Mouse (Mus musculus) central nervous system, embryonic 18 days (tissue): ENCODE measurements around the gene Gmip. TPM values are rescaled to one million over a fixed set of nuclear protein-coding genes. Genes with fewer than 3 reads are reported as not detected.

Experiments used
- polyA plus RNA-seq: library from polyadenylated mRNA; depleted of rRNA; stranded (reverse); fragments of >200 nt; gene quantifications from 2 replicates; pipeline ENCODE4 v1.2.3, GENCODE M21; 2012; rRNA removed

Gmip gene
- 85.4 and 95.9 TPM in 2 replicates for polyA plus RNA-seq

GRCm38 (mm10) chr8:69808094-69808863 is at the start of gene Gmip:
TSS of gene Gmip (plus strand) at chr8:69808679.

GRCm38 (mm10) chr8:69774503-69775148 is 33.9 kb upstream of the Gmip start, which contains the start of gene Gm20422:
TSS of gene Gm20422 (minus strand) at chr8:69774886.

DNA sequence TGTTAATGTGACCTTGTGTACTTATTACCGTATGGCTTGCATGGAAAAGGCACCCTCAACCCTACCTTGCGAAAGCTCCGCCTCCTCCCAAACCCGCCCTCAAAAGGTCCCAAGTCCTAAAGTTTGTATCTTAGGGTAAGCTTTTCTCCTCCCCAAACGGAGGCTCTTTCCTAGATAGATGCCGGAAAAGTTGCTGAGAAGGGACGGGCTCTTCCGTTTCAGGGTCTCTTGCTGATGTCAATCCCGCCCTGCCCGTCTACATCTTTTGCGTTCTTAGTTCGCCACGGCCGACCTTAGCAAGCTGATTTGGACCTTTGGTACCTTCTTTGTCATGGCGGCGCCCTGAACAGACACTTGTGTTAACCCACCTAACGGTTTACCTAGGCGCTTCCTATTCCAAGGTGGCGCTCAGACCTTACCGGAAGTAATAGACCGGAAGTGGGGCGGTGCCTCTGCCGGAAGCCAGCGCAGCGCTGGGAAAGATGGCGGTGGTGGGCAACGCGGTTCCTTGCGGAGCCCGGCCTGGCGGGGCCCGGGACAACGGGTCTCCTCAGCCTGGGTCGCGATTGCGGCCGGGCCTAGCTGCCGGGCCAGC is 17.6 kb upstream of the Gmip start, which contains the start of the genes Atp13a1 and Zfp866:
Gene Atp13a1, plus strand, starts transcription at position 391 of the 595 bp plus-strand sequence.
Gene Zfp866, minus strand, starts transcription at position 406 of the 595 bp plus-strand sequence.

DNA sequence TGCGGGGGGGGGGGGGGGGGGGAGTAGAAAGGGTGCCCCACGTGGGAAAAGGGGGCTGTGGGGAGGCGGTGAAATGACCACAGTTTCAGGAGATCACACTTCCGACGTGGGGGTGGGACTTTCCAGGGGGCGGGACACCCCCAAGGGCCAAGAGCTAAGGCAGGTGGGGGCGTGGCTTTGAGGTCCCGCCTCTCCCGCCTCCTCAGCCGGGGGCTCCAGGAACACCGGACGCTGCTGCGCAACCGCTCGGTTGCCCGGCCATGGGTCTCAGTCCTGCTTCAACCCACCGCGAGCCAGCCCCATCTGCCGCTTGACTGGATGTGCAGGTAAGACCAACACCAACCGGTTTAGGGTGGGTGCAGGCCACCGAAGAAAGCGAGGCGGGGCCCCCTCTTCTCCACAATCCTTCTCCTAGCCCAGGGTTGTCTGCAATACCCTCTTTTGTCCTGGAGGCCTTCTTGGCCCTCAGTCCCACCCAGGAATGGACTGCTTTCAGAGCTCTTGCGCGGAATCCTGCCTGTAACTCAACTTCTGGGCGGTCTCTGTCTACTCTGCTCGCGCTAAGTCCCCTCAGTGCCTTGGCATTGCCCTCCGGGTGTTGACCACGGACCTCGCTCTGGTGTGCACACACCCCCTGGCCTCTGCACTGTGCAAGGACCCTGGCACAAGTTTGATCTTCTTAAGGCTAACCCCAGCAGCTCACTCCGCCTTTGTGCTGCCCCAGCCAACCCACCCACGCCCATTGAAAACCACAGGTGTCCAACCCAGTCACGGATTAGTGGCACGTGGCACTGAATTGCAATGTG is 14.1 kb downstream of the Gmip start, which contains the start of gene Lpar2:
Gene Lpar2, plus strand, starts transcription at position 44 of the 806 bp plus-strand sequence.

DNA sequence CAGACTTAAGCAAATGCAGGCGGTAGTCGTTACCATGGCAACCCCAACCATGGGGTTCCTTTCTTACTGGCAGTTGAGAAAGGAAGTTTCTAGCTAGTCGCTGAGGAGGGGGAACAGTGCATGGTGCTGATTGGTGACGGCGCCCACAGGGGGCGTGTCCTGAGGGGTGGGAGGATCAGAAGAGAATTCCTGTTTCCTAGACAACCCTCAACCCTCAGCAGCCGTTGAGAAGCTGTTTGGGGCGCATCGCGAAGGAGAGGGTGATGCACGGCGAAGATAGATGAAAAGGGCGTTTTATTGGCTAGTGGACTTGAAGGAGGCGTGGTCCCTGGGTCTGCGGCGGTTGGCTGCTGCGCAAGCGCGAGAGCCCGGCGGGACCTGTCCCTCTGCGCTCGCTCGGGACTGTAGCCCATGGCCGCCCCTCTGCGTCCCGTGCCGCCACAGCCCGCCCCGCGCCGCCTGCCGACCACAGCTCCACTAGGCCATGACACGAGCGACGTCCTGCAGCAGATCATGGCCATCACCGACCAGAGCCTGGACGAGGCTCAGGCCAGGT is 23.9 kb downstream of the Gmip start, which contains the start of gene Pbx4:
Gene Pbx4, plus strand, starts transcription at position 194 of the 556 bp plus-strand sequence.

Other genes starting within 250 kb of the Gmip start
- 19.2 and 19.7 TPM in 2 replicates for gene Zfp868, start 183.1 kb upstream of the Gmip start, polyA plus RNA-seq
- 2.4 and 2.8 TPM in 2 replicates for gene Zfp964, start 154.2 kb upstream of the Gmip start, polyA plus RNA-seq
- 16.3 and 17.7 TPM in 2 replicates for gene Zfp869, start 98.0 kb upstream of the Gmip start, polyA plus RNA-seq
- 7.2 and 8.6 TPM in 2 replicates for gene Zfp963, start 58.7 kb upstream of the Gmip start, polyA plus RNA-seq
- 0.95 and 1.2 TPM in 2 replicates for gene Gm20422, start 33.8 kb upstream of the Gmip start, polyA plus RNA-seq
- gene Atp13a1, start 17.5 kb upstream of the Gmip start, polyA plus RNA-seq: 75.2 and 80.1 TPM in 2 replicates
- 32.2 and 32.9 TPM in 2 replicates for gene Zfp866, start 17.5 kb upstream of the Gmip start, polyA plus RNA-seq
- 5.8 and 6.4 TPM in 2 replicates for gene Lpar2, start 13.8 kb downstream of the Gmip start, polyA plus RNA-seq
- 29.2 and 35.4 TPM in 2 replicates for gene Pbx4, start 23.8 kb downstream of the Gmip start, polyA plus RNA-seq
- 7.6 and 7.8 TPM in 2 replicates for gene Cilp2, start 79.0 kb downstream of the Gmip start, polyA plus RNA-seq
- gene Tssk6, start 93.5 kb downstream of the Gmip start, polyA plus RNA-seq: 0.47 and 0.51 TPM in 2 replicates
- gene Ndufa13, start 93.9 kb downstream of the Gmip start, polyA plus RNA-seq: 120 and 129 TPM in 2 replicates
- 10.8 and 11.7 TPM in 2 replicates for gene Yjefn3, start 94.0 kb downstream of the Gmip start, polyA plus RNA-seq
- gene Gatad2a, start 187.7 kb downstream of the Gmip start, polyA plus RNA-seq: 20.8 and 21.0 TPM in 2 replicates
- 115 and 119 TPM in 2 replicates for gene Mau2, start 234.1 kb downstream of the Gmip start, polyA plus RNA-seq
- gene Sugp1, start 234.1 kb downstream of the Gmip start, polyA plus RNA-seq: 26.0 and 28.5 TPM in 2 replicates